In genomic region chr8:120723025-120723424, GRCm38 (mm10) we compare ENCODE assay signal across 10 mouse cellular contexts. TPM values are rescaled to one million over a fixed set of nuclear protein-coding genes. Genes with fewer than 3 reads are reported as not detected.
A peak's percentile ranks its signal among the peaks of the same experiment; 100 is the strongest.
DNase-seq lines count a peak whose midpoint lies in the region; TF ChIP-seq lines count a peak whose summit lies in the region.
"Had no signal": no experiment of that assay in that cellular context is flagged by ENCODE, and none has a peak within 500 bp of the region (broad histone marks: within the 10 kb centered on the region; RNA-seq: fewer than 3 reads in every experiment).

No protein-coding gene starts in this region.

- no peak for DNase-seq in left cerebral cortex, adult 2 months (ENCODE audit: extremely low spot score in 1 of 2, low spot score in 2 of 2)
- no peak for DNase-seq in left cerebral cortex, adult 11 months (ENCODE audit: low spot score)
- DNase-seq in thymus, postnatal 4 days, result peak; percentile 44
- DNase-seq in thymus, postnatal 0 days (ENCODE audit: low spot score), result no peak
- no peak for DNase-seq in urinary bladder, adult 18-20 months (ENCODE audit: low spot score in 2 of 2)
- DNase-seq in urinary bladder, postnatal 25 days (ENCODE audit: low spot score), result no peak

- H3K27ac ChIP-seq in left cerebral cortex, adult 2 months, result no peak overlapping the region
- no peak overlapping the region for H3K27ac ChIP-seq in cortical plate, adult 2 months (ENCODE audit: insufficient read depth, low read length)
- H3K27ac ChIP-seq: kidney, embryonic 15.5 days; limb, embryonic 13.5 days had no signal

- peak; percentile 35 for TF ChIP-seq CTCF in left cerebral cortex, adult 2 months (IDR thresholded peaks at IDR 0.05)
- 0 out of 2 replicates have a peak, but pooled peaks have one; percentile 5 for TF ChIP-seq CTCF in cortical plate, adult 2 months (IDR thresholded peaks at IDR 0.05; ENCODE audit: extremely low read depth, insufficient read depth, low read length)

- intact Hi-C loops in left cerebral cortex, adult 2 months (cut with DNase I), result no loop called here

- no peak overlapping the region for H3K4me3 ChIP-seq in left cerebral cortex, adult 2 months
- H3K4me3 ChIP-seq in cortical plate, adult 2 months (ENCODE audit: insufficient read depth, low read length), result no peak overlapping the region
- H3K4me3 ChIP-seq: kidney, embryonic 15.5 days; limb, embryonic 13.5 days had no signal

- H3K4me1 ChIP-seq in cortical plate, adult 2 months (ENCODE audit: control insufficient read depth, insufficient read depth, low read length), result no peaks in the 10 kb centered on the region

- no peak for TF ChIP-seq POLR2A in cortical plate, adult 2 months (IDR thresholded peaks at IDR 0.05; ENCODE audit: extremely low read depth, insufficient read depth, low read length)

RNA-seq across cellular contexts. Expression of gene Irf8, which starts 13.1 kb away (rescaled TPM):
- total RNA-seq in left cerebral cortex, adult 2 months (2021), result 1 to 10 TPM; 3.7 to 5.5 TPM
- 77.8 and 82.4 TPM in 2 replicates for polyA plus RNA-seq in thymus, postnatal 0 days (2015; fragmentation: Nextera tagmentation; extraction: Ambion mirVana)
- 4.1 and 4.8 TPM in 2 replicates for polyA plus RNA-seq in cortical plate, adult 2 months (2012; rRNA removed)

RNA-seq across cellular contexts. Expression of gene Emc8, which starts 54.7 kb away (rescaled TPM):
- total RNA-seq in left cerebral cortex, adult 2 months (2021), result 10 to 100 TPM; 68.1 to 81.2 TPM
- 259 and 294 TPM in 2 replicates for polyA plus RNA-seq in thymus, postnatal 0 days (2015; fragmentation: Nextera tagmentation; extraction: Ambion mirVana)
- polyA plus RNA-seq in cortical plate, adult 2 months (2012; rRNA removed), result 51.2 and 52.1 TPM in 2 replicates

RNA-seq across cellular contexts. Expression of gene Cox4i1, which starts 55.0 kb away (rescaled TPM):
- 1,000 to 10,000 TPM; 1,050 to 1,086 TPM for total RNA-seq in left cerebral cortex, adult 2 months (2021)
- 1,161 and 1,200 TPM in 2 replicates for polyA plus RNA-seq in thymus, postnatal 0 days (2015; fragmentation: Nextera tagmentation; extraction: Ambion mirVana)
- 2,189 and 2,300 TPM in 2 replicates for polyA plus RNA-seq in cortical plate, adult 2 months (2012; rRNA removed)

RNA-seq across cellular contexts. Expression of gene Gm27021, which starts 55.1 kb away (rescaled TPM):
- total RNA-seq in left cerebral cortex, adult 2 months (2021), result 1 to 10 TPM in 1 of 2 experiments, not detected in 1; 1.5 TPM
- 1.6 and 2.3 TPM in 2 replicates for polyA plus RNA-seq in thymus, postnatal 0 days (2015; fragmentation: Nextera tagmentation; extraction: Ambion mirVana)
- 1.5 and 1.9 TPM in 2 replicates for polyA plus RNA-seq in cortical plate, adult 2 months (2012; rRNA removed)
- total RNA-seq: adrenal gland, adult 18-20 months had no signal

Comparison
In these comparisons a context has a peak if more than half of its experiments do, and no peak if none do; other contexts are left out.
1. RNA of gene Irf8, which starts 13.1 kb away (polyA plus RNA-seq): 77.8 to 82.4 TPM in thymus, postnatal 0 days; 4.1 to 4.8 TPM in cortical plate, adult 2 months; every median in the first group is over 10 times any median in the second.